Mouse (Mus musculus) midbrain, postnatal 0 days (tissue): Measurements from ENCODE around the gene Sh3gl3. TPM values are rescaled to one million over a fixed set of nuclear protein-coding genes. Genes with fewer than 3 reads are reported as not detected.
A peak's percentile ranks its signal among the peaks of the same experiment; 100 is the strongest.

ENCODE experiments used
- ATAC-seq: fragments of 200-750 bp; cut with Nextera tagmentation; 2 replicates; pipeline ENCODE4 v1.8.0; 2017; ENCODE audit warnings: moderate number of reproducible peaks, mild to moderate bottlenecking, moderate TSS enrichment, moderate library complexity; ENCODE audit not compliant: low FRiP score
- DNase-seq: peaks from one replicate; pipeline ENCODE4 v3.0.0-alpha.2; 2015; ENCODE audit warnings: low spot score
- H3K27ac ChIP-seq: fragments of 300-500 bp; sonication (generic); 2 replicates; pipeline ENCODE4 v1.5.1; 2014; ENCODE audit warnings: low read depth, mild to moderate bottlenecking, low read length, mixed read lengths
- H3K27me3 ChIP-seq: fragments of 300-500 bp; sonication (generic); 2 replicates; pipeline ENCODE4 v1.6.1; 2014; ENCODE audit warnings: low read length, control low read depth, mixed read lengths; ENCODE audit not compliant: insufficient read depth
- H3K36me3 ChIP-seq: fragments of 300-500 bp; sonication (generic); 2 replicates; pipeline ENCODE4 v1.6.1; 2014; ENCODE audit warnings: low read length, control low read depth, mixed read lengths; ENCODE audit not compliant: insufficient read depth
- H3K4me1 ChIP-seq: fragments of 300-500 bp; sonication (generic); 2 replicates; pipeline ENCODE4 v1.6.1; 2014; ENCODE audit warnings: mild to moderate bottlenecking, control low read depth, antibody characterized with exemption, low read length, mixed read lengths; ENCODE audit not compliant: insufficient read depth
- H3K4me2 ChIP-seq: fragments of 300-500 bp; sonication (generic); 2 replicates; pipeline ENCODE4 v1.6.1; 2014; ENCODE audit warnings: low read depth, mild to moderate bottlenecking, low read length, mixed read lengths; ENCODE audit not compliant: poor library complexity, severe bottlenecking
- H3K4me3 ChIP-seq: fragments of 300-500 bp; sonication (generic); 2 replicates; pipeline ENCODE4 v1.5.1; 2014; ENCODE audit warnings: low read depth, mild to moderate bottlenecking, low read length, moderate library complexity
- H3K9ac ChIP-seq: fragments of 300-500 bp; sonication (generic); replicated peaks from 2 replicates; pipeline ENCODE4 v1.6.1; 2014; ENCODE audit warnings: mild to moderate bottlenecking, low read length, moderate library complexity, mixed read lengths; ENCODE audit not compliant: poor library complexity, severe bottlenecking
- H3K9me3 ChIP-seq: fragments of 300-500 bp; sonication (generic); 2 replicates; pipeline ENCODE4 v1.6.1; 2016; ENCODE audit warnings: low read length, control low read depth
- CTCF ChIP-seq: IDR thresholded peaks from 2 replicates; pipeline ENCODE4 v1.5.1; 2016; ENCODE audit warnings: antibody characterized with exemption, mild to moderate bottlenecking
- WGBS: fragments of 180-500 bp; shearing (Covaris S2); extraction: QIAGEN DNeasy Blood & Tissue Kit; methylation state at CpG from one replicate; pipeline ENCODE4 v1.1.7; 2014; 5-methylcytosine and 5-hydroxymethylcytosine counted together
- polyA plus RNA-seq: library from polyadenylated mRNA; unstranded; fragments of >200 nt; fragmentation: Nextera tagmentation; extraction: Ambion mirVana; gene quantifications from 2 replicates; pipeline ENCODE4 v1.2.1, GENCODE M21; 2015
- total RNA-seq: library from RNA; depleted of rRNA; stranded (reverse); fragments of >200 nt; gene quantifications from 2 replicates; pipeline ENCODE4 v1.2.3, GENCODE M21; 2014

Sh3gl3 gene
- total and polyA plus RNA-seq, 2 experiments from 2014 or later: 58.6 to 108 TPM

DNA sequence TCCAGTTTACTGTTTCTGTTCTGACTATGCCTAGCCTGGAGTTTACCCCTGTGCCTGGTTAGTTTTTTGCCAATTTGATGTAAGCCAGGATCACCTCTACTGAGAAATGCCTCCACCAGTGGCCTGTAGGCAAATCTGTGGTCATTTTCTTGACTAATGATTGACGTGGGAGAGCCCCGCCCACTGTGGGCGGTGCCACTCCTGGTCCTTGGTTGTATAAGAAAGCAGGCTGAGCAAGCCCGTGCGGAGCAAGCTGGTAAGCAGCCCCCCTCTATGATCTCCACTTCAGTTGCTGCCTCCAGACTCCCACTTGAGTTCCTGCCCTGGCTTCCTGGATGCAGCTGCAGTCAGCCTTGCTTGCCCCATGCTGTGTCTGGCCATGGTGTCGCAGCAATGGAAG is 83.3 kb downstream of the Sh3gl3 start:
- Histone ChIP-seq H3K4me3 (no peak overlapping the region), H3K36me3 (no peaks in the 10 kb centered on the region), H3K4me2 (no peak overlapping the region), H3K9me3 (no peaks in the 10 kb centered on the region), H3K27ac (no peak overlapping the region), H3K27me3 (no peaks in the 10 kb centered on the region), H3K4me1 (no peaks in the 10 kb centered on the region), H3K9ac (no peak overlapping the region)
- DNase-seq (no peak), ATAC-seq (no peak)
- no peak for TF ChIP-seq CTCF
- WGBS: 61% methylated on average over 6 of the region's 6 CpGs

DNA sequence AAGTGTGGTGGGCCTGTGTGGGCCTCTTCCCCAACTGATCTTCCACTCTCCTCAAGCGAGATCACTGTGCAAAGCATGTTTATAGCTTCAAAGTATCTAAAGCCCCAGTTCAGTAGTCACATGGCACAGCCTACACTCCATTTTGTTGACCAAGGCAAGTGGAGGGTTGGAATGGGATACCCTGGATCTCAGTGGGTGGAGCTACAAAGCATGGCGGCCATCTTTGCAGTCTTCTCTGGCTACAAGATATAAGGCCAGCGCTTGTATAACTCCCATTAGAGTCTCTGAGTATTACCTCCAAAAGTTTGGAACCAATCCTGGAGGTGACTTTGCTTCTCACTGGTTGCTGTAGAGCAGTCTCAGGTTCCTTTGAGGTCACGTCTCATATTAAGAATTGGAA is 83.9 kb downstream of the Sh3gl3 start:
- Histone ChIP-seq H3K9ac (no peak overlapping the region), H3K9me3 (no peaks in the 10 kb centered on the region), H3K27ac (no peak overlapping the region), H3K4me2 (no peak overlapping the region), H3K4me1 (no peaks in the 10 kb centered on the region), H3K36me3 (no peaks in the 10 kb centered on the region), H3K27me3 (no peaks in the 10 kb centered on the region), H3K4me3 (no peak overlapping the region)
- DNase-seq (no peak), ATAC-seq (no peak)
- WGBS: 90% methylated on average over 4 of the region's 4 CpGs
- no peak for TF ChIP-seq CTCF

DNA sequence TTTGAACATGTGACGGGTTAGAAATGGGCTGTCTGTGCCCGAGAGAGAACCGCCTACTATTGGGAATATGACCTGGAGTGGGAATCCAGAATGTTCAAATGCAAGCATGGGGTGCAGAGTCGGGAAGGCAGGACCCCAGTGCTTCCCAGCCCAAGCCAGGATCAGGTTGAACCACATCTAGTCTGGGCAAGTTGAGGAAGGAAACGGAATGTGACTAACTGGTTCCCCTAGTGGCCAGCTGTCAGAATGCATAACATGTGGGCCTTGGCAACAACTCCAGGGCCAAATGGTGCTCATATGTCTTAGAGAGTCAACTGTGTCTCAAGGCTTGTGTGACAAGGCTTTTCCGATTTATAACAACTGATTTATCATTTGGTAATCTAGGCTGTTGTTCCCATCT is 86.6 kb downstream of the Sh3gl3 start:
- H3K4me2 ChIP-seq: no peak overlapping the region
- no peaks in the 10 kb centered on the region for H3K27me3 ChIP-seq
- ATAC-seq (no peak), DNase-seq (peak; percentile 53)
- H3K9me3 ChIP-seq: no peaks in the 10 kb centered on the region
- H3K36me3 ChIP-seq: no peaks in the 10 kb centered on the region
- 69% methylated on average over 6 of the region's 6 CpGs for WGBS
- TF ChIP-seq CTCF: peak; percentile 75
- H3K4me3 ChIP-seq: no peak overlapping the region
- no peak overlapping the region for H3K9ac ChIP-seq
- H3K27ac ChIP-seq: no peak overlapping the region
- H3K4me1 ChIP-seq: no peaks in the 10 kb centered on the region

DNA sequence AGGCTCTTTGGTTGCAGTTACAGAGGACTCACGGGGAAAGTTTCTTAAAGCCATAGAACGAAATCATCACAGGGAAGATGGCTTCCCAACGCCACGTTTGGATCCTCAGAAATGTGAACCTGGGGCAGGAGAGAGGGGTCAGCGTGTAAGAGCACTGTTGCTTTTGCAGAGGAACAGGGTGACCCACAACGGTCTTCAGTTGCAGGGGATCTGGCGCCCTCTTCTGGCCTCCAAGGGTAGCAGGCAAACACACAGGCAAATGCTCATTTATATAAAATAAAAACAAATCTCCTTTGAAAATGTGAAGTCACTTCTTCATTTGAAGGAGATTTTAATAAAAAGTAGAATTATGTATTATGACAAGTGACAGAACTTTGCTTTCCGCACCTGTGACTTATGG is 89.5 kb downstream of the Sh3gl3 start:
- Histone ChIP-seq H3K27me3 (no peaks in the 10 kb centered on the region), H3K27ac (no peak overlapping the region), H3K36me3 (no peaks in the 10 kb centered on the region), H3K4me2 (no peak overlapping the region), H3K4me1 (no peaks in the 10 kb centered on the region), H3K4me3 (no peak overlapping the region), H3K9ac (no peak overlapping the region), H3K9me3 (no peaks in the 10 kb centered on the region)
- WGBS: 21% methylated on average over 8 of the region's 8 CpGs
- DNase-seq: peak; percentile 60
- peak; percentile 93 for TF ChIP-seq CTCF
- ATAC-seq: no peak

DNA sequence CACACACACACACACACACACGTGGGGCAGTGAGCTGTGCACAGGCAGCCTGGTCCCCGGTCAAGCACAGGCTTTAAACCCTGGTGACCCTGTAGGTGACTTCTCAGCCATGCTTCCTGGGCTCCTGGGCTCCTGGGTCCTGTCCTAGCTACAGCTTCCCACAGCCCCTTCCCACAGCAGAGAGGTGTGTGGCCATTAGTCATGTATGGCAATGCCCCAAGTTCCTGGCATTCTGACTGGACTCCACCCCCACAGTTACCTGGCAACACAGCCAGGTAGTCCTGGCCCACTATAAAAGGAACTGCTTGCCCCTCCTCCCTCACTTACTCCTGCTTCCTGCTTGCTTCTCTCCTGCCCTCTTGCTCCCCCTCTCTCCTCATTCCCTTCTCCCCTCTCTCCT is 90.5 kb downstream of the Sh3gl3 start:
- no peak overlapping the region for H3K4me2 ChIP-seq
- WGBS: 85% methylated on average over 2 of the region's 2 CpGs
- H3K9ac ChIP-seq: no peak overlapping the region
- no peak overlapping the region for H3K4me3 ChIP-seq
- no peak for ATAC-seq
- H3K4me1 ChIP-seq: no peaks in the 10 kb centered on the region
- H3K27ac ChIP-seq: no peak overlapping the region
- no peak for DNase-seq
- H3K9me3 ChIP-seq: no peaks in the 10 kb centered on the region
- no peaks in the 10 kb centered on the region for H3K27me3 ChIP-seq
- no peak for TF ChIP-seq CTCF
- no peaks in the 10 kb centered on the region for H3K36me3 ChIP-seq

DNA sequence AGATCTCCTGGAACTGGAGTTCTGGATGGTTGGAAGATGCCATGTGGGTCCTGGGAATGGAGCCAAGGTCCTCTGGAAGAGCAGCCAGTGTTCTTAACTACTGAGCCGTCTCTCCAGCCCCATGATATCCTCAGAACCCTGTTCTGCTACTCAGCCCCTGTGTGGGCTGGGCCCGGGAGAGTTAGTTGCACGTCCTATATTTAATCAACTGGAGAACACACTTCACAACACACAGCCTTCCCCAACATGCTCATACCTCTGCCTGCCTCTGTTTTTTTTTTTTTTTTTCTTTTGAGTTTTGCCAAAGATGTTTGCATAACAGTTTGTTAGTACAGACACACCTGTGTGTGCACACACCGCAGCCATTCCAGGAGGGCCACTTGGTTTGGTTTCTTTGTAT is 91.7 kb downstream of the Sh3gl3 start:
- Histone ChIP-seq H3K9ac (no peak overlapping the region), H3K27ac (no peak overlapping the region), H3K27me3 (no peaks in the 10 kb centered on the region), H3K4me1 (no peaks in the 10 kb centered on the region), H3K4me2 (no peak overlapping the region), H3K9me3 (no peaks in the 10 kb centered on the region), H3K4me3 (no peak overlapping the region), H3K36me3 (no peaks in the 10 kb centered on the region)
- no peak for TF ChIP-seq CTCF
- ATAC-seq (no peak), DNase-seq (no peak)
- WGBS: 74% methylated on average over 4 of the region's 4 CpGs
